Mouse (Mus musculus): Measurements from ENCODE around the gene Gse1.

GRCm38 (mm10) chr8:120294982-120295870 lies 67.0 kb downstream of the Gse1 start:
- no peak for TF ChIP-seq CTCF (conservative IDR thresholded peaks at IDR 0.05; ENCODE audit: insufficient read depth, insufficient read length, low read depth, low read length)
- TF ChIP-seq POLR2A (IDR thresholded peaks at IDR 0.05; ENCODE audit: low read depth, low read length), result no peak

All from kidney, adult 2 months (tissue).